Mouse (Mus musculus): Measurements from ENCODE around the gene Vsir.

Vsir gene

DNA sequence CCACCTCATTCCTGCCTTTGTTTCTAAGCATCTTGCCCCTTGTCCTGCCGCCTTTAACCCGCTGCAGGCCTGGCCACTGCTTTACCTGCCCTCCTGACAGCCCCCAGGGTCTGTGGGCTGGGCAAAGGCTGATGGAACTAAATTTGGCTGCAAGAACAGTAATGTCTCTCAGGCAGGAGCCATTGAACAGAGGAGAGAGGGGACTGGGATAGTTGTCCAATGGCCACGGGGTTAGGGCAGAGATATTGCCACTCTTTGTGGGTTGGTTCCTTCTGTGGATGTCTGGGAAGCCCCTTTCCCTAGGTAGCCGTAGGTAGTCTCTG, 7.3 kb downstream of the Vsir start:
- no peak for DNase-seq

DNA sequence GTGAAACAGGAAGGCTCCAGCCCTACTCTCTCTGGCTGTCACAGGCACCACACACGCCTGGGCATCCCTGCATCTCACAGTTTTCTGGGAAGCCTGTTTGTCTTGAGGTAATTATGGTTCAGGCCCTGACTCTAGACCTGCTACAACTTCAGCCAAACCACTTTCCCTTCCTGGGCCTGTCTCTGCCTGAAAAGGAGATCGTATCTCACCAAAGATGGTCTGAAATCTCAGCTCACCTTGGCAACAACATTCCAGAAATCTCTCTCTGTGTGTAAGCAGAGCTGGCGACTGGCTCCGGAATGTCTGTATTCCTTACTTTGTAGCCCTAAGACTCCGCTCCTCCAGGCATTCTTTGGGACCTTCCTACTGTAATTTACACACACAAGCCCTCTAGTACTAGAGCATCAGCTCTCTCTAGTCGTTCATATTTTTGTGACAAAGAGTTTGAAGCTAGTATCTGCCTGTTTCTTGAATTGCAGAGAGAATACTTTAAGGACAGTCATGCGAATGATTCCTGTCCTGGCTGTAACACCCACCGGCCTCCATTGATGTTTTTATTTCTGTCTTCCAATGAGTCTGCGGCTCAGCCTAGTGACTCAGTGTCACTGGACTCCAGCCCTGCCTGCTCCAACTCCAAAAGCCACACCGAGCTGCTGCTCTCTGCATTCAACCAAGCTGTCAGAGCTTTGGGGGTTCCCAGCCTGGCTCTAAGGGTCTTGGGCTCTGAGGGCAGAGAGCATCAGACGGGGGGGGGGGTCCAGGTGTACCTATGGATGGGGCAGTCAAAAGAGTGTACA, 8.4 kb downstream of the Vsir start:
- DNase-seq = no peak

DNA sequence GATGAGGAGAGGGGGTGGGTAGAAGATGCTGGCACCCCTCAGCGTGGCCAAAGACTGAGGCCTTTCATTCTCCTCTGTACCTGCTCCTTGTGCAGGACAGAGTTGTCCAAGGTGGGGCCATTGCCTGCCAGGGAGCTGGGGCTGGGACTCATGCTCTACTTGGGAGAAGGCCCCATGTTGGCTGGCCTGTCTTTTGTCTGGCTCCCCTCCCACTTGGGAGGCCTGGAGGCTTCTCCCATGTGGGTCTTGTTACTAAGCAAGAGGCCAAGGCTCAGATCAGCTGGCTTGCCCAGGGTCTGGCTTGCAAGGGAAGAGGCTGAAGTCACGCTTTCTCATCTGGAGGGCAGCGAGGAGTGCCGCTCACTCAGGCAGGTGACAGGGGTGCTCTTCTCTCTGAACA, 10.8 kb downstream of the Vsir start:
- no peak for DNase-seq

DNA sequence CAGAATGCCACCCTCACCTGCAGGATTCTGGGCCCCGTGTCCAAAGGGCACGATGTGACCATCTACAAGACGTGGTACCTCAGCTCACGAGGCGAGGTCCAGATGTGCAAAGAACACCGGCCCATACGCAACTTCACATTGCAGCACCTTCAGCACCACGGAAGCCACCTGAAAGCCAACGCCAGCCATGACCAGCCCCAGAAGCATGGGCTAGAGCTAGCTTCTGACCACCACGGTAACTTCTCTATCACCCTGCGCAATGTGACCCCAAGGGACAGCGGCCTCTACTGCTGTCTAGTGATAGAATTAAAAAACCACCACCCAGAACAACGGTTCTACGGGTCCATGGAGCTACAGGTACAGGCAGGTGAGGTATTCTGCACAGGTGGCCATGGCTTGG, 11.2 kb downstream of the Vsir start:
- no peak for DNase-seq

GRCm38 (mm10) chr10:60358776-60359175, 12.1 kb downstream of the Vsir start:
- no peak for DNase-seq

DNA sequence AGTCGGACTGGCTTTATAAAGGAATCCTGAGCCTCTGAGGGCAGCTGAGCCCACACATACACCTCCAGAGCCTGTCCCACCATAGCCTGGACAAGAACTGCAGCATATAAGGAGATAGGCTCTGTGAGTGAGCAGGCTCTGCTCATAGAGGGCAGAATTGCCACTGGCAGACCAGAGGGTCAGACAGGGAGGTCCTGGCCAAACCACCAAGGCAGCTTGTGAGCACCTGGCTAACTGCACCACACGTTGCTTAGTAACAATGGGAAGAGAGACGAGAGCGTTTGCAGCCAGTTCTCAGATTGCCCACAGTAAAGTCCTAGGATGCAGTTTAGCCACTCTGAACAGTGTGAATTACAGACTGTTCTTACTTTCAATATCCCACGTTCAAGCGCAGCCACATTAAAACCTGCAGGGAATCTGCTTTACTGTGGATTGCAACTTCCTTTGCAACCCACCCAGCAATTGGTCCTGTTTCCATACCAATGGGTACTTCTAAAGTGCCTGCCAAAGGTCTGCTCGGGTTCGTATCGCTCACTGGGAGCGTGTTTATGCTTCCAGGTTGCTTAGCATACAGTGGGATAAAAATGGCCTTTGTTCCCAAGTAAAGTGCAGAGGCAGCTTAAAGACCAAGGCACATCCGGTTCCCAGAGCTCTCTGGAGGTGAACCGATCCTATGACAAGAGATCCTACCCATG, 15.1 kb downstream of the Vsir start:
- DNase-seq = no peak

DNA sequence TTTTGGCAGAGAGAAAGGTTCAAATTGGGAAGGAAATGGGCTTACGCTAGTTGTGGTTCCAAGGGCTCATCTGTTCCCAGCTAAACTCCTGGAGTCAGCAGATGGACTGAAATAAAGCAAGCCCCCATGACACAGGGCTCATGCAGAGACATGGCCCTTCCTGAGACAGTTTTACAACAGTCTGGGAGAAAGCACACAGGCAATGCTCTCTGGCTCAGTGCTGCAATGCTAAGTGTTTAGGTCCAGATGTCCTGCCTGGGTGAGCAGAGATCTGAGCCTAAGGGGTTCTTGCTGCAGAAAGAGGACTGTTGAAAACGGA, 15.6 kb downstream of the Vsir start:
- no peak for DNase-seq

- no peak for DNase-seq
These were observed 16.8 kb downstream of the Vsir start for GRCm38 (mm10) chr10:60363426-60363825.

GRCm38 (mm10) chr10:60367145-60367544, 20.5 kb downstream of the Vsir start:
- DNase-seq = no peak

GRCm38 (mm10) chr10:60367904-60368303, 21.3 kb downstream of the Vsir start:
- DNase-seq = no peak

GRCm38 (mm10) chr10:60369405-60369804, 22.8 kb downstream of the Vsir start:
- DNase-seq = no peak

DNA sequence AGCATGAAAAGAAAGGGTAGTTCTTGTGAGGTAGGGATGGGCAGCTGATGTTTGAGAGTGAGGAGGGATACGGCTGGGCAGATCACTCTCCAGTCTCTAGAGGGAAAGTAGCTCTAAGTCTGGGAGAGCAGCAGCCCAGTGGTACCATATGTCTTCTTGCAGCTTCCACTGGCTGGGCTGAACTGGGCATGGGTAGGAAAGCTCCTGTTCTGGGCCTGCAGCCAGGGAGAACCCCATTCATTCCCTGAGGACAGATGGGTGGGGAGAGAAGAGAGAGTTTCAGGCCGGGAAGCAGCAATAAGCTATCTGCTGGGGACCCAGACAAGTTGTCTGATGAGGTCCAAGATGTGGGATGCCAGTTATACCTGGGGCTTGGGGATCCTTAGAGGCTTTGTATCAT, 23.4 kb downstream of the Vsir start:
- no peak for DNase-seq

DNA sequence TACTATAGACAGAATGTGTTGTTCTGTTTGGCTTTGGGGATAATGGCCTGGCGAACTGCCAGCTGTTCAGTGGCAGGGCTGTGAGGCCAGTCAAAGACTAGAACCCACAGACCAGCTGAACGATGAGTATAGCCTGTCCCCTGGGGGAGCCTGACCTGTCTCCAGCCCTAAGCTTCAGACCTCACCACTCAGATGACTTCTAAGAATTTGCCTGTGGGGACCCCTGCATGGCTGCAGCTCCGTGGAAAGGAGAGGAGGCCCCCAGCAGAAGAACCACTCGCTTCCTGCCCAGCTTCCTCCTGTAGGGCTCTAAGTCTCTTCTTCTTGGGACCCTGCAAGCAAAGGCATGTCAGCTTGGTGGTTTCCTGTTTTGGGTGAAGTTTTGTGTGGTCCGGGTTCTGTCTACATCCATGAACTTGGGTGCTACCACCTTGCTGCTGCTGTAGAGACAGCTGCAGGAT, 24.0 kb downstream of the Vsir start:
- DNase-seq = no peak

DNA sequence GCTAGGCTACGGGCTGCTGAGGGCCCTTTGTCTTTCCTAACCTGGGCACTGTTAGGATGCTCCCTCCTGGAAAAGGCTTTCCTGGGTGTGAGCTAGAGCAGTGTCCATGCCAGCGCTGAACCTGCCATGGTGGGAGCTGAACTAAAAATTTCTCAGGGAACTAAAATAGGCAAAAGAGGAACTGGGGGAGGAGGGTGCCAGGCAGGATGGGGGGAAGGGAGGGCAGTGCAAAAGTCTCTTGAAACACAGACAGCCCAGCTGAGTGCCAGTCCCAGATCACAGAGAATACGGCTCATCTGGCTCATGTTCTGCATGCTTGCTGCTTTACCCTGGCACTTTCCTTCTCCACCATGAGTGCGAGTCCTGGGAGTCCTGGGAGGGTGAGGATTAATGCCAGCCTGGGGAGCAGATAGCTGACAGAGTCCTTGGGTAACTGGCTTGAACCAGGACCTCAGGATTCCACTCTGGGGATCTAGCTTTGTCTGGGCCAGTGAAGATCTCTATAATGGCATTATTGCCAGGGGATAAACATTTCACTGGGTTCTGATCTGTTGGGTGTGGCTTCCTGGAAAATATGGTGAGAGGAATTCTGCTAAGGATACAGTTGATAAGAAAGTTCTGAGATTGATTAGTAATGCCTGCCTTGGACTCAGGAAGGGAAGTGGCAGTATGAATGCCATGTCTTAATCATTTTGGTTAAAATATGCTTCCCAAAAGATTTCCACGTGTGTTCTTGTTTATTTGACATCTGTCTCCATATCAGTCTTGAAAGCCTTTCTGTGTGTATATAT, 25.1 kb downstream of the Vsir start:
- no peak for DNase-seq

GRCm38 (mm10) chr10:60373543-60373936, 26.9 kb downstream of the Vsir start:
- DNase-seq = no peak

DNA sequence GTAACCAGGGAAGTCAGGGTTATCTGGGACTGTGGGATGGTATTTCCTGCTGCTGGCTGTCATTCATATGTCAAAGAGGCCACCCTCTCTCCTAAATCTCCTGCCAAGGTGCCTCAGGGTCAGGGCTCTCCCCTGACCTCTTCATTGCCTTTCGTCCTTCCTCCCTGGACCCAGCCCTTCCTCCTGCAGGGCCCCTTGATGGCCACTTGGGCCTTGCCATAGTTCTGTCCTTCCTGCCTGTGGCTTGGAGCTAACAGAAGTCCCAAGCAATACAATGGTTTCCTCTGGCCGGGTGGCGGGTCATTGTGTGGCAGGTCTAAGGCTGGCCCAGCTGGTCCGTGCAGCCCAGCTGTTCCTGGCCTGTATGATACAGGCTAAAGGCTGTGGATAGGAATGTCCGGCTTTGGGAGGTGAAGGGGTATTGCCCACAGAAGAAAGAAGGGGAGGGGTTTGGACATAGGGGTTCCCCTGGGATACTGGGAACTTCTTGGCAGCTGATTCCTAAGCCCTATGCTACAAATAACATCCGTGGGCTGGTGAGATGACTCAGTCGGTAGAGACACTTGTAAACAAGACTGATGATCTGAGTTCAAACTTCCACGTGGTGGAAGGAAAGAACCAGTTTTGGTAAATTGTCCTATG, 27.4 kb downstream of the Vsir start:
- peak; percentile 73 for DNase-seq

DNA sequence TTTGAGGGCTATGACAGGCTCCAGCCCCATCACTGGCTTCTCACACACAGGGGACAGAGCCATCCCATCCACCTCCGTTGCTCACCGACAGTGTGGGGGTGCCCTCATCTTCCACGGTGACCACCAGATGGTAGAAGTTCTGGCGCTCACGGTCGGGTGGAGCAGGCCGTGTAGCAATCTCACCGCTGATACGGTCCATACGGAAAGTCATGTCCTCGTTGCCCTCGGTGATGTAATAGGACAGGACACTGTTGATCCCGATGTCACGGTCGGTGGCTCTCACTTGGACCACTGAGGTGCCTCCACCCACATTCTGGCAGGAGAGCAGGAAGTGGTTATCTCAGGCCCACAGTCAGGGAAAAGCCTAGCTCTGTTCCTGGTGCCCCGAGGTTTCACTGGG, 30.1 kb downstream of the Vsir start:
- DNase-seq = no peak

GRCm38 (mm10) chr10:60379419-60379957, 32.8 kb downstream of the Vsir start:
- no peak for DNase-seq

DNA sequence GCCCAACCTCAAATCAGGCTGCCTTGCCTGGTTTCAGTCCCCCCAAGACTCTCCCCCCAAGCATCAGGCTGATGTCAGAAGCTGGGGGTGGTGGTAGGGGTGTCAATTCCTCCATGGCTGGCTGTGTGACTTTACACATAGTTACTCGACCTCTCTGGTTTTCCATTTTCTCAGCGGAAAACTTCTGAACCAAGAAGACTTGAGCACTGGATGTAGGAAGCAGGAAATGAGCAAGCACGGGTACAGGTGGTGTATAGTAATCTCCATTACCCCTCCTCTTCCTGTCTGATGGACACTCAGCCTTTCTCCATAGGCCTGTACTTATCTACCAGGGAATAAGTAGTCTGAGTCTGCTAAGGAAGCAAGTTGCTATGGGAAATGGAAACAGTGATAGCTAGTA, 33.6 kb downstream of the Vsir start:
- DNase-seq = no peak

DNA sequence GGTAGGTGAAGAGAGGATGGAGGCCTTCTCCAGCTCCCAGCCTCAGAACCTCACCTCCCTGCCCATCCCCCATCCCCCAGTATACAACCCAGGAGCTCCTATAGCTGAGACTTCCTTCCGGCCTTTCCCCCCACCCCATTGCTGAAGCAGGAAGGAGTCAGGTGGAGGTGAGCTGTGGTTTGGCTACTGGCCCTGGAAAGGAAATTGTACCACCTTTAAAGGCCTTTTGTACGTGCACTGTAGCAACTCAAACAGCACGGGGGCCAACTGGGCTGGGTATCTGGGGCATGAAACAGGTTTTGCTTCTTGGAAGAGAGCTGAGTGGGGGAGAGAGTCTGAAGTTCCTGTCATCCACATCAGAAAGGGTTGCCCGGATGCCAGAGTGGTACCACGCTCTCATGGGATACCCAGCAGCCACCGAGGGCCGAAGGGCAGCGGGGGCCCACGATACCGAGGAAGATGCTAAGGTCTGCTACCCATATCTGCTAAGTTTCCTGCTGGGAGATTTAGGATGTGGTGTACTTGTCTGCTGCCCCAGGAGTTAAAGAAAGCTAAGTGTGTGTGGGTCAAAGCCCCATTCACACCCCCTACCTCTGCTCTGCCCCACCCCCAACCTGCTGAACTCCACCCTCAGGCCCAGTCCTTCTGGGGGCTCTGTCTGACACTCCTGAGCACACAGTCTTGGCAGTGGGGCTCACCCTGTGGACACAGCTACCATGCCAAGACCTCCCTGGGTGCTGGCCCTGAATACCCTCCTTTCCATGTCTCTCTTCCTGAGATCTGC, 34.7 kb downstream of the Vsir start:
- no peak for DNase-seq

- no peak for DNase-seq
These were observed 41.7 kb downstream of the Vsir start for GRCm38 (mm10) chr10:60388332-60388731.

GRCm38 (mm10) chr10:60389447-60389865, 42.8 kb downstream of the Vsir start:
- DNase-seq = no peak
